Mouse (Mus musculus) heart, adult 9 months (tissue): ENCODE results near the gene Dnase1.
A peak's percentile ranks its signal among the peaks of the same experiment; 100 is the strongest.
"Not testable (repeated sequence)": the region's sequence is repeated elsewhere in the genome, so short reads cannot be mapped to it uniquely, and the experiment has no call there.

Experiments used
- DNase-seq, 2 experiments: peaks; one replicate each; pipeline ENCODE4 v3.0.0; 2022; ENCODE audit warnings: low spot score in 2 of 2

The Dnase1 gene

DNA sequence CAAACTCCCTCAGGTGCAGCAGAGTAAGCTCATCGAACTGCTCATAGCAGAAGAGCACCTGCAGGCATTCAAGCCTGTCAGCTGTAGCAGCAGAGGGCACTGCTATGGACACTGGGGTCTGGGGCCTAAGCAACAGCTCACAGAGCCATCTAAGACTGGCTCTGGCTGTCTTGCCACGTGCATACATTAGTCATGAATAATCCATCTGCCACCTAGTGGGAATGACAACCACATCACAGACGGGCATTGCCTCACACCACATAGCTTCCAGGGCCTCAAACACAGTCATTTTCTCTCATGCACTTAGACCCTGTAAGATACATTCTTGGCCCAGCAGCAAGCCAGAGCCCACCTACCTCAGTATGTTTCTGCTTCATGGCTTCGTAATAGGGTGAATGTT is 8.8 kb downstream of the Dnase1 start:
- no peak for DNase-seq

GRCm38 (mm10) chr16:4052601-4053000 is 15.9 kb downstream of the Dnase1 start:
- DNase-seq, result no peak

DNA sequence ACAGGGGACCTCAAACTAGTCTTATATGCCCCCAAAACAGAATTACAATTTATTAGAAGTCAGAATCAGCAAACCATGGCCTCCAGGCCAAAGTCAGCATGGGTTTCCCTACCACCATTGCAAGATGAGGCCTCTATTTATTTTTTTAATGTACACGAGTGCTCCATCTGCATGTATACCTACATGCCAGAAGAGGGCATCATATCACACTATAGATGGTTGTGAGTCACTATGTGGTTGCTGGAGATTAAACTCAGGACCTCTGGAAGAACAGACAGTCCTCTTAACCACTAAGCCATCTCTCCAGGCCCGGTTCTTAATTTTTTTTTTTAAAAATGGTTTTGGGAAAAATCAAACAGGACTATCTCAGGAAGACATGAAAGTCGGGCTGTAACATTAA is 17.1 kb downstream of the Dnase1 start:
- no peak for DNase-seq

- no peak for DNase-seq
Measured at GRCm38 (mm10) chr16:4064945-4065344, 28.2 kb downstream of the Dnase1 start.

GRCm38 (mm10) chr16:4068588-4068987 is 31.8 kb downstream of the Dnase1 start:
- DNase-seq, result peak in 1 of 2 experiments; percentile 43

- DNase-seq, result no peak
Measured at GRCm38 (mm10) chr16:4074297-4074696, 37.6 kb downstream of the Dnase1 start.

DNA sequence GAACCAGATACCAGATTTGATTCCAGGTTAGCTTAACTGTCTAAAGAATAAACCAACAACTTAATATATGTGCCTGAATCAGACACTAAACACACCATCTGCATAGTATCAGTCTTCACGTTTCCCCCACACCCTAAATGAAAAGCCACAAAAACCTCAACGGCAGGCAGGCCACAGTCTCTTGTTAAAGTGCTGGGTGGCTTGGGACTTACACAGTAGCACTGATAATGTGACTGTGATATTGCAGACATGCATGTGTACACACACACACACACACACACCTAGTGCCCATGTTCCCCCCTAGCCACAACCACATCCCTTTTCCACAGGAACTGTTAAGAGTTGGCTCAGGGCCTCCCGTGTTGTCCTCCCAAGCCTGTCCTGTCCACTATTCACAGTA is 38.1 kb downstream of the Dnase1 start:
- no peak for DNase-seq

GRCm38 (mm10) chr16:4077384-4078061 is 40.8 kb downstream of the Dnase1 start, which contains the start of gene Trap1:
Gene Trap1, minus strand, starts transcription at chr16:4077827.
- peak; percentile 89 to 93 for DNase-seq

DNA sequence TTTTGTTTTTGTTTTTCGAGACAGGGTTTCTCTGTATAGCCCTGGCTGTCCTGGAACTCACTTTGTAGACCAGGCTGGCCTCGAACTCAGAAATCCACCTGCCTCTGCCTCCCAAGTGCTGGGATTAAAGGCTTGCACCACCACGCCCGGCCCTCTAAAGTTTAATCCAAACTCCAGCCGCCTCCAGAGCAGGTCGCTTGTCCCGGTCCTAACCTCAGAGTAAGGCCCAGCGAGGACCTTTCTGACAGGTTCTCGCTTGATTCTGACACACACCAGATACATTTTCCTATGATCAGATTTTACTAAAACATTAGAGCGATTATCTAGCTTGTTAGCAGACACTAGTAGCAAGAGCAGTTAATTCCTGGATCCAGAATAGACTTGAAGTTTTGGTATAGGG is 41.6 kb downstream of the Dnase1 start:
- not testable (repeated sequence) for DNase-seq

- peak; percentile 25 to 27 for DNase-seq
Measured at GRCm38 (mm10) chr16:4079656-4080055, 42.9 kb downstream of the Dnase1 start.

- not testable (repeated sequence) for DNase-seq
Measured at GRCm38 (mm10) chr16:4080419-4080818, 43.7 kb downstream of the Dnase1 start.

GRCm38 (mm10) chr16:4085051-4085450 is 48.3 kb downstream of the Dnase1 start:
- DNase-seq, result no peak

DNA sequence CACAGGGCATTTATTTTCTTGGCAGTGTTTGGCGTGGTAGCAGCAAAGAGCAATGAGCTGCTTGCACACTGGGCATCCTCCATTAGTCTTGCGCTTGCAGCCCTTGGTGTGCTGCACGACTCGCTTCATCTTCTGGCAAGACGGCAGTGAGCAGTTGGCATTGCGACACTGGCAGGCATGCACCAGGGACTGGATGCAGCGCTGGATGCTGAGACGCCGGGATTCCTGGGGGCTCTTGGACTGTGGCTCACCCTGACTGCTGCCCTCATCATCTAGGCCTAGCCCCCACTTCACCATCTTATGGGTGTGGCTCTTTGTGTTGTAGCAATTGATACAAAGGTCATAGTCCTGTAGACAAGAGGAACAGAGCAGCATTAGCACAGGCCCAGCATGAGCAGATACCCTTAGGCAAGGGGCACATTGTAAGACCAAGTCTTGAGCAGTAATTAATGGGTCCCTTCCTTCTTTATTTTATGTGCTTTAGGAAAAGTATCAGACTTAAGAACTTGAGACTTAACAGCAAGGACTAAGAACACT is 49.2 kb downstream of the Dnase1 start:
- no peak for DNase-seq

GRCm38 (mm10) chr16:4087214-4087913 is 50.6 kb downstream of the Dnase1 start:
- DNase-seq, result no peak
